Mouse (Mus musculus) liver, postnatal 0 days (tissue): Measurements from ENCODE around the gene Sdccag8. TPM values are rescaled to one million over a fixed set of nuclear protein-coding genes. Genes with fewer than 3 reads are reported as not detected.
A peak's percentile ranks its signal among the peaks of the same experiment; 100 is the strongest.

ENCODE experiments used
- ATAC-seq: fragments of 200-750 bp; cut with Nextera tagmentation; 2 replicates; pipeline ENCODE4 v1.8.0; 2017; ENCODE audit warnings: mild to moderate bottlenecking, moderate library complexity
- DNase-seq: peaks from one replicate; pipeline ENCODE4 v3.0.0-alpha.2; 2016
- H3K27ac ChIP-seq: fragments of 300-500 bp; sonication (generic); 2 replicates; pipeline ENCODE4 v1.5.1; 2014; ENCODE audit warnings: antibody characterized with exemption, moderate library complexity, mild to moderate bottlenecking, low read depth
- H3K27me3 ChIP-seq: fragments of 300-500 bp; sonication (generic); 2 replicates; pipeline ENCODE4 v1.6.1; 2014; ENCODE audit warnings: low read length, control low read depth, mixed read lengths; ENCODE audit not compliant: insufficient read depth
- H3K36me3 ChIP-seq: fragments of 300-500 bp; sonication (generic); replicated peaks from 2 replicates; pipeline ENCODE4 v1.6.1; 2014; ENCODE audit warnings: mild to moderate bottlenecking, control low read depth, low read length, moderate library complexity, mixed read lengths; ENCODE audit not compliant: insufficient read depth
- H3K4me1 ChIP-seq: fragments of 300-500 bp; sonication (generic); 2 replicates; pipeline ENCODE4 v1.6.1; 2014; ENCODE audit warnings: antibody characterized with exemption, mild to moderate bottlenecking, control low read depth; ENCODE audit not compliant: insufficient read depth
- H3K4me2 ChIP-seq: fragments of 300-500 bp; sonication (generic); 2 replicates; pipeline ENCODE4 v1.6.1; 2014; ENCODE audit warnings: low read depth, mild to moderate bottlenecking, low read length, moderate library complexity, mixed read lengths
- H3K4me3 ChIP-seq: fragments of 300-500 bp; sonication (generic); 2 replicates; pipeline ENCODE4 v1.5.1; 2014; ENCODE audit warnings: low read depth, low read length
- H3K9ac ChIP-seq: fragments of 300-500 bp; sonication (generic); replicated peaks from 2 replicates; pipeline ENCODE4 v1.6.1; 2014; ENCODE audit warnings: mild to moderate bottlenecking, moderate library complexity
- H3K9me3 ChIP-seq: fragments of 300-500 bp; sonication (generic); 2 replicates; pipeline ENCODE4 v1.6.1; 2016; ENCODE audit warnings: mild to moderate bottlenecking, control low read depth, low read length, mixed read lengths
- CTCF ChIP-seq: sonication (generic); IDR thresholded peaks from 2 replicates; pipeline ENCODE4 v1.5.1; 2016; ENCODE audit warnings: antibody characterized with exemption, low read depth
- EP300 ChIP-seq: IDR thresholded peaks from 2 replicates; pipeline ENCODE4 v1.6.1; 2016; ENCODE audit warnings: antibody characterized with exemption, low read depth, mild to moderate bottlenecking
- WGBS: fragments of 180-500 bp; shearing (Covaris S2); extraction: QIAGEN DNeasy Blood & Tissue Kit; methylation state at CpG from one replicate; pipeline ENCODE4 v1.1.7; 2014; ENCODE audit not compliant: insufficient replicate concordance; 5-methylcytosine and 5-hydroxymethylcytosine counted together
- polyA plus RNA-seq: library from polyadenylated mRNA; unstranded; fragments of >200 nt; fragmentation: Nextera tagmentation; extraction: Ambion mirVana; gene quantifications from 2 replicates; pipeline ENCODE4 v1.2.1, GENCODE M21; 2015

Sdccag8 gene
- polyA plus RNA-seq, 1 experiment from 2014 or later: 4.5 TPM

GRCm38 (mm10) chr1:176877756-176878155 lies 63.3 kb downstream of the Sdccag8 start:
- 37% methylated on average over 3 of the region's 3 CpGs for WGBS
- Histone ChIP-seq H3K27ac (no peak overlapping the region), H3K4me3 (no peak overlapping the region), H3K27me3 (no peaks in the 10 kb centered on the region), H3K36me3 (no peaks in the 10 kb centered on the region), H3K4me2 (no peak overlapping the region), H3K9ac (no peak overlapping the region), H3K4me1 (no peaks in the 10 kb centered on the region), H3K9me3 (no peaks in the 10 kb centered on the region)
- no peak for ATAC-seq
- no peak for TF ChIP-seq EP300
- peak; percentile 79 for TF ChIP-seq CTCF
- peak; percentile 11 for DNase-seq

- H3K4me1 ChIP-seq: no peaks in the 10 kb centered on the region
- TF ChIP-seq EP300 (no peak), CTCF (peak; percentile 26; the same call in 1 of the 2 replicates)
- DNase-seq (peak; percentile 7), ATAC-seq (no peak)
- H3K27me3 ChIP-seq: no peaks in the 10 kb centered on the region
- no peak overlapping the region for H3K9ac ChIP-seq
- no peak overlapping the region for H3K4me3 ChIP-seq
- WGBS: 69% methylated on average over 2 of the region's 2 CpGs
- H3K4me2 ChIP-seq: no peak overlapping the region
- H3K36me3 ChIP-seq: no peaks in the 10 kb centered on the region
- no peaks in the 10 kb centered on the region for H3K9me3 ChIP-seq
- no peak overlapping the region for H3K27ac ChIP-seq
Measured at GRCm38 (mm10) chr1:176879005-176879404, 64.5 kb downstream of the Sdccag8 start.

GRCm38 (mm10) chr1:176879614-176880013 lies 65.2 kb downstream of the Sdccag8 start:
- Histone ChIP-seq H3K4me2 (no peak overlapping the region), H3K27ac (no peak overlapping the region), H3K9me3 (no peaks in the 10 kb centered on the region), H3K27me3 (no peaks in the 10 kb centered on the region), H3K36me3 (no peaks in the 10 kb centered on the region), H3K4me3 (no peak overlapping the region), H3K9ac (no peak overlapping the region), H3K4me1 (no peaks in the 10 kb centered on the region)
- TF ChIP-seq EP300 (no peak), CTCF (no peak)
- ATAC-seq (no peak), DNase-seq (peak; percentile 4)
- 80% methylated on average over 6 of the region's 6 CpGs for WGBS

GRCm38 (mm10) chr1:176880101-176880500 lies 65.6 kb downstream of the Sdccag8 start:
- TF ChIP-seq EP300 (no peak), CTCF (no peak)
- Histone ChIP-seq H3K4me3 (no peak overlapping the region), H3K9ac (no peak overlapping the region), H3K4me2 (no peak overlapping the region), H3K9me3 (no peaks in the 10 kb centered on the region), H3K27ac (no peak overlapping the region), H3K4me1 (no peaks in the 10 kb centered on the region), H3K36me3 (no peaks in the 10 kb centered on the region), H3K27me3 (no peaks in the 10 kb centered on the region)
- WGBS: 70% methylated on average over 5 of the region's 5 CpGs
- ATAC-seq (no peak), DNase-seq (no peak)

- Histone ChIP-seq H3K4me3 (no peak overlapping the region), H3K4me2 (no peak overlapping the region), H3K36me3 (no peaks in the 10 kb centered on the region), H3K4me1 (no peaks in the 10 kb centered on the region), H3K27me3 (no peaks in the 10 kb centered on the region), H3K9ac (no peak overlapping the region), H3K9me3 (no peaks in the 10 kb centered on the region), H3K27ac (no peak overlapping the region)
- DNase-seq (no peak), ATAC-seq (no peak)
- TF ChIP-seq EP300 (no peak), CTCF (no peak)
- 81% methylated on average over 6 of the region's 6 CpGs for WGBS
Measured at GRCm38 (mm10) chr1:176880943-176881342, 66.5 kb downstream of the Sdccag8 start.

GRCm38 (mm10) chr1:176885207-176885933 lies 70.9 kb downstream of the Sdccag8 start:
- no peak for DNase-seq
- H3K27ac ChIP-seq: no peak overlapping the region
- no peaks in the 10 kb centered on the region for H3K9me3 ChIP-seq
- no peak for TF ChIP-seq EP300
- TF ChIP-seq CTCF: no peak
- H3K4me1 ChIP-seq: no peaks in the 10 kb centered on the region
- H3K9ac ChIP-seq: no peak overlapping the region
- H3K27me3 ChIP-seq: no peaks in the 10 kb centered on the region
- no peak overlapping the region for H3K4me3 ChIP-seq
- H3K36me3 ChIP-seq: no peaks in the 10 kb centered on the region
- ATAC-seq: no peak
- H3K4me2 ChIP-seq: no peak overlapping the region
- WGBS: 85% methylated on average over 17 of the region's 17 CpGs

DNA sequence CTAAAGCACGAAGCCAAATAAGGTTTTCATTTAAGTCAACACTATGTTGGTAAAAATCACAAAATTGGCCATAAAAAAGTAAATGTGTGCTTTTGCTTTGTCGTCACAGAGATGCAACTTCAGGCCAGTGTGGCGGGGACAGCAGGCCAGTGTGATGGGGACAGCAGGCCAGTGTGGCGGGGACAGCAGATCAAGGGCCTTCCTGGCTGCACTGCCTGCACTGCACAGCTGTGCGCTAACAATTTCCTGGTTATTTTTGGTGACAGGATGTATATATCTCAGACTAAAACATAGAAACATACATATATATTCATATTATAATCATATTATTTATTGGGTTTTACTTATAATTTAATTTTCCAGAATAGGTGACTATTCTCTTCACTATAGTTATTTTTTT lies 71.5 kb downstream of the Sdccag8 start:
- TF ChIP-seq EP300 (no peak), CTCF (no peak)
- ATAC-seq: no peak
- Histone ChIP-seq H3K9me3 (no peaks in the 10 kb centered on the region), H3K27me3 (no peaks in the 10 kb centered on the region), H3K36me3 (no peaks in the 10 kb centered on the region), H3K27ac (no peak overlapping the region), H3K4me1 (no peaks in the 10 kb centered on the region), H3K9ac (no peak overlapping the region), H3K4me3 (no peak overlapping the region), H3K4me2 (no peak overlapping the region)
- WGBS: 75% methylated on average over 5 of the region's 5 CpGs
- no peak for DNase-seq
